Mouse (Mus musculus) liver, adult 2 months (tissue): Measurements from ENCODE around the gene Plekha6.

Experiments
- CTCF ChIP-seq: fragments of 200-500 bp; IDR thresholded peaks from 2 replicates; pipeline ENCODE4 v1.5.1; 2011; ENCODE audit warnings: low read depth, low read length, control low read depth
- POLR2A ChIP-seq: fragments of 200-500 bp; IDR thresholded peaks from 2 replicates; pipeline ENCODE4 v1.6.1; 2011; ENCODE audit warnings: low read length, control low read depth; ENCODE audit not compliant: insufficient read depth; ENCODE audit errors: extremely low read depth

GRCm38 (mm10) chr1:133132388-133133326 is 31.4 kb upstream of the Plekha6 start:
- TF ChIP-seq CTCF (no peak), POLR2A (no peak)
